Mouse (Mus musculus) bone marrow macrophage, adult 2 months (primary cell): ENCODE measurements around the gene Tnfrsf22. TPM values are rescaled to one million over a fixed set of nuclear protein-coding genes. Genes with fewer than 3 reads are reported as not detected.
A peak's percentile ranks its signal among the peaks of the same experiment; 100 is the strongest.

Experiments
- H3K27ac ChIP-seq: 2 replicates; pipeline ENCODE4 v1.5.1; 2012; ENCODE audit warnings: low read depth, low read length; ENCODE audit not compliant: insufficient read depth
- H3K4me1 ChIP-seq: 2 replicates; pipeline ENCODE4 v1.6.1; 2012; ENCODE audit warnings: low read length; ENCODE audit not compliant: control insufficient read depth, insufficient read depth
- H3K4me3 ChIP-seq: 2 replicates; pipeline ENCODE4 v1.5.1; 2012; ENCODE audit warnings: mild to moderate bottlenecking, low read length, moderate library complexity; ENCODE audit not compliant: insufficient read depth
- CTCF ChIP-seq: IDR thresholded peaks from 2 replicates; pipeline ENCODE4 v1.5.1; 2012; ENCODE audit warnings: low read depth, mild to moderate bottlenecking, low read length, moderate library complexity
- POLR2A ChIP-seq: IDR thresholded peaks from 2 replicates; pipeline ENCODE4 v1.6.1; 2012; ENCODE audit warnings: mild to moderate bottlenecking, low read depth, low read length, borderline replicate concordance
- polyA plus RNA-seq: library from polyadenylated mRNA; stranded (reverse); fragments of >200 nt; gene quantifications from 2 replicates; pipeline ENCODE4 v1.2.4, GENCODE M21; 2012; ENCODE audit not compliant: missing spikeins, insufficient read depth, insufficient read length

Gene Tnfrsf22
- polyA plus RNA-seq, 1 experiment, result 2.9 TPM

- Histone ChIP-seq H3K27ac (no peak overlapping the region), H3K4me1 (peaks cover 15% of the 10 kb centered on the region), H3K4me3 (no peak overlapping the region)
- TF ChIP-seq POLR2A (no peak), CTCF (peak; percentile 28; the same call in 1 of the 2 replicates)
Observed at GRCm38 (mm10) chr7:143612215-143612614, 37.2 kb downstream of the Tnfrsf22 start.

- Histone ChIP-seq H3K4me3 (no peak overlapping the region), H3K4me1 (peaks cover 5% of the 10 kb centered on the region), H3K27ac (no peak overlapping the region)
- TF ChIP-seq POLR2A, result no peak
- no peak for TF ChIP-seq CTCF
Observed at GRCm38 (mm10) chr7:143605321-143605720, 44.1 kb downstream of the Tnfrsf22 start.

GRCm38 (mm10) chr7:143604889-143605288, 44.6 kb downstream of the Tnfrsf22 start:
- H3K27ac ChIP-seq, result no peak overlapping the region
- TF ChIP-seq CTCF, result no peak
- TF ChIP-seq POLR2A, result no peak
- H3K4me1 ChIP-seq, result peaks cover 5% of the 10 kb centered on the region
- H3K4me3 ChIP-seq, result no peak overlapping the region

GRCm38 (mm10) chr7:143601705-143602104, 47.8 kb downstream of the Tnfrsf22 start:
- Histone ChIP-seq H3K4me3 (no peak overlapping the region), H3K4me1 (peaks cover 12% of the 10 kb centered on the region), H3K27ac (no peak overlapping the region)
- no peak for TF ChIP-seq CTCF
- no peak for TF ChIP-seq POLR2A

- H3K4me1 ChIP-seq, result peaks cover 12% of the 10 kb centered on the region
- H3K4me3 ChIP-seq, result peak overlapping the region; percentile 61
- TF ChIP-seq CTCF (no peak), POLR2A (no peak)
- peak overlapping the region; percentile 16; the same call in 1 of the 2 replicates for H3K27ac ChIP-seq
Observed at GRCm38 (mm10) chr7:143600231-143600740, 49.2 kb downstream of the Tnfrsf22 start.

GRCm38 (mm10) chr7:143599428-143600230, 49.8 kb downstream of the Tnfrsf22 start, which contains the start of gene Cars:
TSS of gene Cars (minus strand) at chr7:143600090.
- H3K4me3 ChIP-seq, result peak within 1 kb of the TSS; percentile 91
- no peak for TF ChIP-seq CTCF
- no peak for TF ChIP-seq POLR2A
- H3K4me1 ChIP-seq, result peaks cover 13% of the 10 kb centered on the region
- H3K27ac ChIP-seq, result peak within 1 kb of the TSS; percentile 28

- TF ChIP-seq POLR2A (no peak), CTCF (no peak)
- H3K4me3 ChIP-seq, result no peak overlapping the region
- peaks cover 12% of the 10 kb centered on the region for H3K4me1 ChIP-seq
- H3K27ac ChIP-seq, result no peak overlapping the region
Observed at GRCm38 (mm10) chr7:143594865-143595264, 54.6 kb downstream of the Tnfrsf22 start.

- peaks cover 11% of the 10 kb centered on the region; the same call in 1 of the 2 replicates for H3K4me1 ChIP-seq
- no peak overlapping the region for H3K4me3 ChIP-seq
- H3K27ac ChIP-seq, result no peak overlapping the region
- TF ChIP-seq POLR2A (no peak), CTCF (no peak)
Observed at GRCm38 (mm10) chr7:143592255-143592654, 57.2 kb downstream of the Tnfrsf22 start.

GRCm38 (mm10) chr7:143588006-143588405, 61.5 kb downstream of the Tnfrsf22 start:
- no peak for TF ChIP-seq POLR2A
- no peak for TF ChIP-seq CTCF
- H3K27ac ChIP-seq, result no peak overlapping the region
- peaks cover 5% of the 10 kb centered on the region; the same call in 1 of the 2 replicates for H3K4me1 ChIP-seq
- H3K4me3 ChIP-seq, result no peak overlapping the region

- no peak for TF ChIP-seq CTCF
- TF ChIP-seq POLR2A, result no peak
- Histone ChIP-seq H3K27ac (no peak overlapping the region), H3K4me3 (no peak overlapping the region), H3K4me1 (peaks cover 5% of the 10 kb centered on the region; the same call in 1 of the 2 replicates)
Observed at GRCm38 (mm10) chr7:143587586-143587985, 61.9 kb downstream of the Tnfrsf22 start.

Other genes with a start within 250 kb of the Tnfrsf22 start
- gene Cdkn1c, start 188.6 kb downstream of the Tnfrsf22 start, polyA plus RNA-seq, result 8.5 and 11.8 TPM in 2 replicates
- 1.6 and 2.4 TPM in 2 replicates for gene Slc22a18, start 175.9 kb downstream of the Tnfrsf22 start, polyA plus RNA-seq
- not detected in 2 replicates for gene Phlda2, start 146.5 kb downstream of the Tnfrsf22 start, polyA plus RNA-seq
- 68.6 and 74.0 TPM in 2 replicates for gene Nap1l4, start 100.6 kb downstream of the Tnfrsf22 start, polyA plus RNA-seq
- 41.6 and 42.5 TPM in 2 replicates for gene Cars, start 49.6 kb downstream of the Tnfrsf22 start, polyA plus RNA-seq
- gene Tnfrsf26, start 20.9 kb downstream of the Tnfrsf22 start, polyA plus RNA-seq, result 5.5 and 7.6 TPM in 2 replicates
- gene Tnfrsf23, start 36.2 kb upstream of the Tnfrsf22 start, polyA plus RNA-seq, result 9.8 TPM in 2 replicates
- 1.2 TPM in 1 of 2 replicates, not detected in the other for gene Osbpl5, start 107.3 kb upstream of the Tnfrsf22 start, polyA plus RNA-seq
- not detected in 2 replicates for gene Mrgprg, start 117.3 kb upstream of the Tnfrsf22 start, polyA plus RNA-seq
- gene Mrgpre, start 134.8 kb upstream of the Tnfrsf22 start, polyA plus RNA-seq, result 0.35 and 0.39 TPM in 2 replicates
- 8.5 and 10.2 TPM in 2 replicates for gene Nadsyn1, start 173.2 kb upstream of the Tnfrsf22 start, polyA plus RNA-seq
- 20.5 and 21.8 TPM in 2 replicates for gene Dhcr7, start 173.5 kb upstream of the Tnfrsf22 start, polyA plus RNA-seq
- not detected in 2 replicates for gene Gm498, start 217.2 kb upstream of the Tnfrsf22 start, polyA plus RNA-seq